Comparison of ENCODE assay signal across 8 mouse cellular contexts in the genomic region with DNA sequence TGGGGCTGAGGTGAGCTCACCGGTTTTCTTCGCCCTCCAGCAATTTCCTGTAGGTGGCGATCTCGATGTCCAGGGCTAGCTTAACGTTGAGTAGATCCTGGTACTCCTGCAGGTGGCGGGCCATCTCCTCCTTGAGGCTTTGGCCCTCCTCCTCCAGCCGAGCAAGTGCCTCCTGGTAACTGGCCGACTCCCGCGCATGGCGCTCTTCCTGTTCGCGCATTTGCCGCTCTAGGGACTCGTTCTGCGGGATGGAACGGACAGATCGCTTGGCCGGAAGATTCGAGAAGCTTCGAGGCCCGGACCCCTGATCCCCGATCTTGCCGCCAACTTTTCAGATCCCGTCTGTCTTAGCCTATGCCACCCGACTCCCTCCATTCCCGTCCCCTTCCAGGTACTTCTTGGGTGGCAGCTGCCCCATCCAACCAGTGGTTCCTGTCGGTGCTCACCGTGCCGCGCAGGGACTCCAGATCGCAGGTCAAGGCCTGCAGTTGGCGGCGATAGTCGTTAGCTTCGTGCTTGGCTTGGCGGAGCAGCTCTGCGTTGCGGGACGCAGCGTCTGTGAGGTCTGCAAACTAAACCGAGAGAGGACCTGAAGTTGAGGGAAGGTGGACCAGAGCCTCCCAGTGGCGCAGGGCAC. TPM values are rescaled to one million over a fixed set of nuclear protein-coding genes. Genes with fewer than 3 reads are reported as not detected.
A peak's percentile ranks its signal among the peaks of the same experiment; 100 is the strongest.
DNase-seq lines count a peak whose midpoint lies in the region; ATAC-seq and TF ChIP-seq lines count a peak whose summit lies in the region.

No protein-coding gene starts in this region.

- intact Hi-C loops in left cerebral cortex, postnatal 10 days (cut with DNase I): no loop called here

- peak overlapping the region; percentile 96 for H3K27ac ChIP-seq in liver, embryonic 12.5 days
- no peak overlapping the region for H3K27ac ChIP-seq in testis, adult 2 months (ENCODE audit: control insufficient read depth, insufficient read depth, low read depth, low read length)

- peaks cover 76% of the 10 kb centered on the region for H3K27me3 ChIP-seq in liver, embryonic 12.5 days (replicated peaks)
- H3K27me3 ChIP-seq in testis, adult 2 months (ENCODE audit: control insufficient read depth, insufficient read depth, low read length): no peaks in the 10 kb centered on the region

- peak; percentile 89 for ATAC-seq in common myeloid progenitor, adult 5-6 weeks (replicated peaks; ENCODE audit: low read depth, poor library complexity, severe bottlenecking)
- peak; percentile 74 for ATAC-seq in liver, embryonic 12.5 days

- peak; percentile 29 to 86 for DNase-seq in left cerebral cortex, postnatal 10 days (ENCODE audit: extremely low spot score in 1 of 2, low spot score in 2 of 2)
- no peak for DNase-seq in left cerebral cortex, adult 11 months (ENCODE audit: low spot score)
- peak; percentile 49 for DNase-seq in gastrocnemius, postnatal 25 days
- DNase-seq in induced T-regulatory cell, adult 2 months (ENCODE audit: low read depth): peak; percentile 84
- peak; percentile 69 for DNase-seq in naive thymus-derived CD4-positive, alpha-beta T cell, adult 2 months (ENCODE audit: low read depth)

- peak overlapping the region; percentile 65 for H3K4me3 ChIP-seq in liver, embryonic 12.5 days
- peak overlapping the region; percentile 70 for H3K4me3 ChIP-seq in testis, adult 2 months (ENCODE audit: control insufficient read depth, low read depth, low read length)

- peaks cover 69% of the 10 kb centered on the region for H3K4me1 ChIP-seq in liver, embryonic 12.5 days
- H3K4me1 ChIP-seq in testis, adult 2 months (ENCODE audit: control insufficient read depth, insufficient read depth, low read length): peaks cover 10% of the 10 kb centered on the region

- peak; percentile 32; the same call in 1 of the 2 replicates for TF ChIP-seq CTCF in testis, adult 2 months (IDR thresholded peaks at IDR 0.05; ENCODE audit: control insufficient read depth, insufficient read depth, insufficient replicate concordance, low read depth, low read length)

- TF ChIP-seq POLR2A in testis, adult 2 months (IDR thresholded peaks at IDR 0.05; ENCODE audit: control insufficient read depth, low read depth, low read length): peak; percentile 43; the same call in 1 of the 2 replicates

- H3K9ac ChIP-seq in liver, embryonic 12.5 days: peak overlapping the region; percentile 76

- 5% methylated on average over 43 of the region's 43 CpGs for WGBS in liver, embryonic 12.5 days (ENCODE audit: insufficient replicate concordance)

- no peaks in the 10 kb centered on the region for H3K9me3 ChIP-seq in liver, embryonic 12.5 days (replicated peaks)

- peak overlapping the region; percentile 81 for H3K4me2 ChIP-seq in liver, embryonic 12.5 days

- no peaks in the 10 kb centered on the region for H3K36me3 ChIP-seq in liver, embryonic 12.5 days
- H3K36me3 ChIP-seq in testis, adult 2 months (ENCODE audit: control insufficient read depth, insufficient read depth, low read length): no peaks in the 10 kb centered on the region

RNA-seq across cellular contexts. Expression of a gene that starts 7.6 kb away (rescaled TPM):
- total RNA-seq in left cerebral cortex, postnatal 10 days (2021): 100 to 1,000 TPM; 109 to 117 TPM
- total RNA-seq in common myeloid progenitor, adult 5-6 weeks (2017): 0.37 TPM in 1 of 2 replicates, not detected in the other
- total RNA-seq in gastrocnemius, postnatal 25 days (2021): not detected
- polyA plus RNA-seq in liver, embryonic 12.5 days (2016; fragmentation: Nextera tagmentation; extraction: Ambion mirVana): 7.3 and 7.6 TPM in 2 replicates
- polyA plus RNA-seq in testis, adult 2 months (2012; rRNA removed): 0.32 and 0.62 TPM in 2 replicates

RNA-seq across cellular contexts. Expression of a gene that starts 8.2 kb away (rescaled TPM):
- total RNA-seq in left cerebral cortex, postnatal 10 days (2021): not detected
- not detected in 2 replicates for total RNA-seq in common myeloid progenitor, adult 5-6 weeks (2017)
- total RNA-seq in gastrocnemius, postnatal 25 days (2021): not detected
- polyA plus RNA-seq in liver, embryonic 12.5 days (2016; fragmentation: Nextera tagmentation; extraction: Ambion mirVana): not detected in 2 replicates
- 18.7 and 19.2 TPM in 2 replicates for polyA plus RNA-seq in testis, adult 2 months (2012; rRNA removed)

RNA-seq across cellular contexts. Expression of a gene that starts 12.1 kb away (rescaled TPM):
- total RNA-seq in left cerebral cortex, postnatal 10 days (2021): 1 to 10 TPM; 1.3 to 1.6 TPM
- total RNA-seq in common myeloid progenitor, adult 5-6 weeks (2017): not detected in 2 replicates
- total RNA-seq in gastrocnemius, postnatal 25 days (2021): not detected
- 0.85 and 0.97 TPM in 2 replicates for polyA plus RNA-seq in liver, embryonic 12.5 days (2016; fragmentation: Nextera tagmentation; extraction: Ambion mirVana)
- polyA plus RNA-seq in testis, adult 2 months (2012; rRNA removed): 19.8 and 22.9 TPM in 2 replicates

RNA-seq across cellular contexts. Expression of a gene that starts 12.3 kb away (rescaled TPM):
- 100 to 1,000 TPM; 101 to 102 TPM for total RNA-seq in left cerebral cortex, postnatal 10 days (2021)
- total RNA-seq in common myeloid progenitor, adult 5-6 weeks (2017): 143 and 191 TPM in 2 replicates
- total RNA-seq in gastrocnemius, postnatal 25 days (2021): 10 to 100 TPM; 23.7 to 25.5 TPM
- polyA plus RNA-seq in liver, embryonic 12.5 days (2016; fragmentation: Nextera tagmentation; extraction: Ambion mirVana): 192 and 196 TPM in 2 replicates
- polyA plus RNA-seq in testis, adult 2 months (2012; rRNA removed): 72.5 and 83.8 TPM in 2 replicates

RNA-seq across cellular contexts. Expression of a gene that starts 31.8 kb away (rescaled TPM):
- total RNA-seq in left cerebral cortex, postnatal 10 days (2021): 1 to 10 TPM; 1.2 to 1.9 TPM
- 16.2 and 17.3 TPM in 2 replicates for total RNA-seq in common myeloid progenitor, adult 5-6 weeks (2017)
- total RNA-seq in gastrocnemius, postnatal 25 days (2021): under 1 TPM; 0.26 to 0.67 TPM
- 12.4 and 14.0 TPM in 2 replicates for polyA plus RNA-seq in liver, embryonic 12.5 days (2016; fragmentation: Nextera tagmentation; extraction: Ambion mirVana)
- polyA plus RNA-seq in testis, adult 2 months (2012; rRNA removed): 25.9 and 26.7 TPM in 2 replicates

Comparison
In these comparisons a context has a peak if more than half of its experiments do, and no peak if none do; other contexts are left out.
1. RNA of a gene that starts 7.6 kb away (total RNA-seq): 109 to 117 TPM in left cerebral cortex, postnatal 10 days; 0.37 TPM in common myeloid progenitor, adult 5-6 weeks and not detected in gastrocnemius, postnatal 25 days; every median in the first group is over 10 times any median in the second.